Mouse (Mus musculus) forebrain, embryonic 16.5 days (tissue): ENCODE data around the gene Pnkd. TPM values are rescaled to one million over a fixed set of nuclear protein-coding genes. Genes with fewer than 3 reads are reported as not detected.

Experiments
- ATAC-seq: fragments of 200-750 bp; cut with Nextera tagmentation; 2 replicates; pipeline ENCODE4 v1.8.0; 2017; ENCODE audit warnings: mild to moderate bottlenecking, moderate library complexity
- H3K27ac ChIP-seq: fragments of 300-500 bp; sonication (generic); 2 replicates; pipeline ENCODE4 v1.5.1; 2014; ENCODE audit warnings: low read length, control low read depth
- H3K27me3 ChIP-seq: fragments of 300-500 bp; sonication (generic); replicated peaks from 2 replicates; pipeline ENCODE4 v1.6.1; 2014; ENCODE audit warnings: low read length; ENCODE audit not compliant: control insufficient read depth, insufficient read depth
- H3K36me3 ChIP-seq: fragments of 300-500 bp; sonication (generic); 2 replicates; pipeline ENCODE4 v1.6.1; 2014; ENCODE audit not compliant: control insufficient read depth, insufficient read depth
- H3K4me1 ChIP-seq: fragments of 300-500 bp; sonication (generic); replicated peaks from 2 replicates; pipeline ENCODE4 v1.6.1; 2014; ENCODE audit warnings: low read length; ENCODE audit not compliant: control insufficient read depth, insufficient read depth
- H3K4me2 ChIP-seq: fragments of 300-500 bp; sonication (generic); 2 replicates; pipeline ENCODE4 v1.6.1; 2014; ENCODE audit warnings: mild to moderate bottlenecking, low read length, control low read depth
- H3K4me3 ChIP-seq: fragments of 300-500 bp; sonication (generic); replicated peaks from 2 replicates; pipeline ENCODE4 v1.5.1; 2014; ENCODE audit warnings: mild to moderate bottlenecking, low read length, control low read depth
- H3K9ac ChIP-seq: fragments of 300-500 bp; sonication (generic); replicated peaks from 2 replicates; pipeline ENCODE4 v1.6.1; 2014; ENCODE audit warnings: low read depth, low read length, control low read depth
- H3K9me3 ChIP-seq: fragments of 300-500 bp; sonication (generic); 2 replicates; pipeline ENCODE4 v1.6.1; 2016; ENCODE audit warnings: low read length; ENCODE audit not compliant: control insufficient read depth
- WGBS: fragments of 180-500 bp; shearing (Covaris S2); extraction: QIAGEN DNeasy Blood & Tissue Kit; methylation state at CpG from one replicate; pipeline ENCODE4 v1.1.7; 2014; 5-methylcytosine and 5-hydroxymethylcytosine counted together
- polyA plus RNA-seq: library from polyadenylated mRNA; unstranded; fragments of >200 nt; fragmentation: Nextera tagmentation; extraction: Ambion mirVana; gene quantifications from 2 replicates; pipeline ENCODE4 v1.2.1, GENCODE M21; 2015

Pnkd gene
- polyA plus RNA-seq, 1 experiment from 2014 or later = 98.4 TPM

- no peak for ATAC-seq
- Histone ChIP-seq H3K9ac (no peak overlapping the region), H3K36me3 (peaks cover 10% of the 10 kb centered on the region), H3K27me3 (no peaks in the 10 kb centered on the region), H3K4me2 (no peak overlapping the region), H3K4me3 (no peak overlapping the region), H3K4me1 (no peaks in the 10 kb centered on the region; the same call in 1 of the 2 replicates), H3K9me3 (no peaks in the 10 kb centered on the region), H3K27ac (no peak overlapping the region)
- 91% methylated on average over 2 of the region's 2 CpGs for WGBS
These were observed 39.2 kb upstream of the Pnkd start for GRCm38 (mm10) chr1:74245525-74245924.

DNA sequence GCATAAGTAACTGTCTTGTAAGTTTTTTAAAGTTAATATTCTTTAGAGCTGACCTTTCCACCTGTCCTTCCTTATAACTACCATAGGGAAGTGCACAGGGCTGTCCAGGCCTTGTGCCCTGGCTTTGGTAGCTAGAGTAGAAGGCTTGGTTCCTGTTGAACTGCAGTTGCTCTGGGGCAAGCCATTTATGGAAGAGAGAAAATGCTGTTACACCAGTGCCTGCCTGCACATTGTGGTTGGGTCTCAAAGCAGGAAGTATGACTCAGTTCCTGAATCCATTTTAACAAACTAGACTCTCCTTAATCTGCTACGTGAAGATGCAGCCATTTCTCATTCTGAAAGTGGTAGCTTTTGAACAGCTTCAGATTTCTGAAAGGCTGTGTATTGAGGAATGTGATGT lies 35.9 kb upstream of the Pnkd start:
- Histone ChIP-seq H3K27ac (no peak overlapping the region), H3K36me3 (peaks cover 34% of the 10 kb centered on the region), H3K4me2 (no peak overlapping the region), H3K27me3 (no peaks in the 10 kb centered on the region), H3K4me1 (no peaks in the 10 kb centered on the region), H3K4me3 (no peak overlapping the region), H3K9me3 (no peaks in the 10 kb centered on the region), H3K9ac (no peak overlapping the region)
- ATAC-seq = no peak
- WGBS = 71% methylated on average over 1 of the region's 1 CpGs

DNA sequence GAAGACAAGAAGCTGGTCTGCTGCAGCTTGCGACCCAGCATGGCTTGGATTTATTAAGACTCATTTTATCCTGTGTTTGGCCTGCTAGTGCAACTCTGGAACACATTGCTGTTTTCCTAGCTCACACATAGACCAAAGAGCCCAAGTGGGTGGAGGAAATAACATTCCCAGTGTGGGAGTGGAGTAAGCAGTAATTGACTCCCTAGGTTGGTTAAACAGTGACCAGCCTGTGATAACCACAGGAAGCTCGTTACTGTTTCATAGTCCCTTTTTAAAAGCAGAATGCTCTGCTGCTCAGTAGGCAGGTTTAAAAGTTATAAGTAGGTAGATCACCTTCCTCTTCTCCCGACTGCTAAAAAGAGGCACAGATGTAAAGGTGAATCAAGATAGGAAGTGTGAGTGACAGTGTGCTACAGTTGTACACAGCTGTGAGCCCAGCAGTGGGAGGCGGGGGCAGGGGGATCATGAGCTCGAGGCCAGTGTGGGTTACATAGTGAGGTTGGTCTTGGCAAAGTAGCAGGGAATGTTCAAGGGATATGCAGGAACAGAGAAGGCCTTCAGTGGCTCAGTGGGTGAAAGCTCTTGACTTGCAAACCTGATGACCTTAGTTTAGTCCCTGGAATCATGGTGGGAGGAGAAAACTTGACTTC lies 35.3 kb upstream of the Pnkd start:
- Histone ChIP-seq H3K9me3 (no peaks in the 10 kb centered on the region), H3K4me2 (no peak overlapping the region), H3K36me3 (peaks cover 39% of the 10 kb centered on the region), H3K27ac (no peak overlapping the region), H3K4me3 (no peak overlapping the region), H3K9ac (no peak overlapping the region), H3K27me3 (no peaks in the 10 kb centered on the region), H3K4me1 (no peaks in the 10 kb centered on the region)
- WGBS = 72% methylated on average over 5 of the region's 5 CpGs
- no peak for ATAC-seq

- Histone ChIP-seq H3K27me3 (no peaks in the 10 kb centered on the region), H3K4me3 (no peak overlapping the region), H3K4me2 (no peak overlapping the region), H3K9ac (no peak overlapping the region), H3K27ac (no peak overlapping the region), H3K4me1 (no peaks in the 10 kb centered on the region), H3K9me3 (no peaks in the 10 kb centered on the region), H3K36me3 (peaks cover 39% of the 10 kb centered on the region)
- no peak for ATAC-seq
- 89% methylated on average over 4 of the region's 4 CpGs for WGBS
These were observed 34.6 kb upstream of the Pnkd start for GRCm38 (mm10) chr1:74250096-74250495.

DNA sequence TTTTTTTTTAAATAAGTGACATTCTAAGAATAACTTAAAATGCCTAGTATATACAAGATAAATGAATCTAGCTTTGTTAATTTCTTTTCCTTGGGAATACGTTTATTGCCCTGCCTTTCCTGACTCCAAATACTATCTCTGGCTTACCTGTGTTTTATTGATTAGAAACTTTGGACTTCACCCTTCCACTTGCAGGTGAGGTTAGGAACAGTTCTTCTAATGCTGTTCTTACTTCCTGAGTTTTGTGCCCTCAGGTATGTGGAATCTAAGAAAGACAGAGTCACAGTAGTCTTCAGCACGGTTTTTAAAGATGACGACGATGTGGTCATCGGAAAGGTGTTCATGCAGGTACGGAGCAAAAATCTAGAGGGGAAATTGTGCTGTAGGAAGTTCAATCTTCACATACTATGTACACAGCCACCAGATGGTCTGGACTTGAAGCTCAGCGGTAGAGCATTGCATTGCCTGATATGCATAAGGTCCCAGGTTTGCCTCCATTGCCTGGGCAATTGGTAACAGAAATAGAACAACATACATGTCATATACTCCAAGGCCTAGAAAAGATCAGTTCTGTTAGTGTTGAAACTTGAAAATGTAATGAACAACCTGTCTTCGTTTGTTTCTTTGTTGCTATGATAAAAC lies 28.9 kb upstream of the Pnkd start:
- no peak overlapping the region for H3K4me2 ChIP-seq
- H3K9ac ChIP-seq = no peak overlapping the region
- no peaks in the 10 kb centered on the region for H3K27me3 ChIP-seq
- no peak overlapping the region for H3K4me3 ChIP-seq
- H3K36me3 ChIP-seq = peaks cover 42% of the 10 kb centered on the region
- ATAC-seq = no peak
- H3K9me3 ChIP-seq = no peaks in the 10 kb centered on the region
- H3K4me1 ChIP-seq = no peaks in the 10 kb centered on the region
- WGBS = 97% methylated on average over 8 of the region's 8 CpGs
- H3K27ac ChIP-seq = no peak overlapping the region

DNA sequence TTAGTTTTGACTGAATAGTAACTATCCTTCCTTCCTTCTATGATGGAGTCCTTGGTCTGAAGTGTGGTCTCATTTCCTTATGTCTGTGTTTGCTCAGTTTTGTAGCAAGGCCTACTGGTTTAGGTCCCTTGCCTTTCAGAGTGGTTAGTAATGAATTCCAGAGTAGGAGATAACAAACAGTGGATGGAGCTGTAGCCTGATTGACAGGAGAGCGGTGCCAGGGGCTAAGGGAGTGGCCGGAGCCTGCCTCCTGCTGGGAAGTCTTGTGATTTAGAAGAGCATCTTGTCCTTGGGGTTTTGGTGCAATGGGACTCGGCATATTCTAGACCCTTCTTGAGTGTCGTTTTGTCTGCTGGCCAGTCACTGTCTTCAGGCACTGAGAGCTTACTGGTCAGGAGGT lies 27.9 kb upstream of the Pnkd start:
- Histone ChIP-seq H3K4me3 (no peak overlapping the region), H3K4me1 (no peaks in the 10 kb centered on the region), H3K9ac (no peak overlapping the region), H3K36me3 (peaks cover 35% of the 10 kb centered on the region), H3K4me2 (no peak overlapping the region), H3K9me3 (no peaks in the 10 kb centered on the region), H3K27ac (no peak overlapping the region), H3K27me3 (no peaks in the 10 kb centered on the region)
- WGBS = 86% methylated on average over 4 of the region's 4 CpGs
- ATAC-seq = no peak

GRCm38 (mm10) chr1:74262510-74262909 lies 22.2 kb upstream of the Pnkd start:
- no peaks in the 10 kb centered on the region for H3K9me3 ChIP-seq
- H3K27me3 ChIP-seq = no peaks in the 10 kb centered on the region
- no peak overlapping the region for H3K27ac ChIP-seq
- no peaks in the 10 kb centered on the region for H3K4me1 ChIP-seq
- H3K4me2 ChIP-seq = no peak overlapping the region
- H3K9ac ChIP-seq = no peak overlapping the region
- WGBS = 89% methylated on average over 6 of the region's 6 CpGs
- H3K4me3 ChIP-seq = no peak overlapping the region
- ATAC-seq = no peak
- peaks cover 49% of the 10 kb centered on the region for H3K36me3 ChIP-seq

DNA sequence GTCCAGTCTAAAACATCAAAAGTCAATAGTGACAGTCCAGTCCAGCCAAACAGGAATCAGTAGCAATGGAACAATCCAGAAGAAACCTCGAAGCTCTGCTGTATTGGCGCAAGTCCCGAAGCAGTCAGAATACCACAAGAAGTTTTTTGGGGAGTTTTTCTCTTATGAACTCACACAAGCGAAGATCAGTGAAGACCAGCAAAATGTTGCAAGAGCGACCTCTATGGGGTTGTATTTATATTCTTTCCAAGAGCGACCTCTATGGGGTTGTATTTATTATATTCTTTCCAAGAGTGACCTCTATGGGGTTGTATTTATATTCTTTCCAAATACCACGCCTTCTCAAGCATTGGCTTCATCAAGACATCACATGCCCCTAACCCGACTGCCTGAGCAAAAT lies 16.0 kb upstream of the Pnkd start:
- no peak overlapping the region for H3K27ac ChIP-seq
- H3K9ac ChIP-seq = no peak overlapping the region
- H3K9me3 ChIP-seq = no peaks in the 10 kb centered on the region
- H3K27me3 ChIP-seq = no peaks in the 10 kb centered on the region
- no peak for ATAC-seq
- no peaks in the 10 kb centered on the region for H3K4me1 ChIP-seq
- peaks cover 32% of the 10 kb centered on the region for H3K36me3 ChIP-seq
- no peak overlapping the region for H3K4me2 ChIP-seq
- H3K4me3 ChIP-seq = no peak overlapping the region
- WGBS = 92% methylated on average over 8 of the region's 8 CpGs

- H3K4me2 ChIP-seq = no peak overlapping the region
- H3K4me1 ChIP-seq = no peaks in the 10 kb centered on the region
- H3K27ac ChIP-seq = no peak overlapping the region
- H3K27me3 ChIP-seq = no peaks in the 10 kb centered on the region
- WGBS = 82% methylated on average over 4 of the region's 4 CpGs
- no peak overlapping the region for H3K4me3 ChIP-seq
- H3K9ac ChIP-seq = no peak overlapping the region
- H3K36me3 ChIP-seq = peaks cover 12% of the 10 kb centered on the region; the same call in 1 of the 2 replicates
- no peak for ATAC-seq
- no peaks in the 10 kb centered on the region for H3K9me3 ChIP-seq
These were observed 13.1 kb upstream of the Pnkd start for GRCm38 (mm10) chr1:74271659-74272058.
